Mouse (Mus musculus) limb, embryonic 14.5 days (tissue): Measurements from ENCODE around the gene Spns3. TPM values are rescaled to one million over a fixed set of nuclear protein-coding genes. Genes with fewer than 3 reads are reported as not detected.

Source experiments
- ATAC-seq: fragments of 200-750 bp; cut with Nextera tagmentation; 2 replicates; pipeline ENCODE4 v1.8.0; 2017; ENCODE audit warnings: low read depth, moderate number of reproducible peaks, moderate TSS enrichment; ENCODE audit not compliant: low FRiP score
- DNase-seq: peaks from one replicate; pipeline ENCODE4 v3.0.0-alpha.2; 2015; ENCODE audit warnings: low spot score
- H3K27ac ChIP-seq: fragments of 300-500 bp; sonication (generic); replicated peaks from 2 replicates; pipeline ENCODE4 v1.5.1; 2014; ENCODE audit warnings: low read depth, mild to moderate bottlenecking, low read length, moderate library complexity, mixed read lengths
- H3K27me3 ChIP-seq: fragments of 300-500 bp; sonication (generic); 2 replicates; pipeline ENCODE4 v1.6.1; 2014; ENCODE audit warnings: low read length, mixed read lengths; ENCODE audit not compliant: control insufficient read depth, insufficient read depth
- H3K36me3 ChIP-seq: fragments of 300-500 bp; sonication (generic); 2 replicates; pipeline ENCODE4 v1.6.1; 2014; ENCODE audit warnings: mild to moderate bottlenecking, low read length, moderate library complexity, mixed read lengths; ENCODE audit not compliant: control insufficient read depth, insufficient read depth
- H3K4me1 ChIP-seq: fragments of 300-500 bp; sonication (generic); 2 replicates; pipeline ENCODE4 v1.6.1; 2014; ENCODE audit warnings: antibody characterized with exemption, low read length, mixed read lengths; ENCODE audit not compliant: control insufficient read depth, insufficient read depth
- H3K4me2 ChIP-seq: fragments of 300-500 bp; sonication (generic); replicated peaks from 2 replicates; pipeline ENCODE4 v1.6.1; 2014; ENCODE audit warnings: low read depth, mild to moderate bottlenecking, low read length, moderate library complexity; ENCODE audit not compliant: severe bottlenecking
- H3K4me3 ChIP-seq: fragments of 300-500 bp; sonication (generic); replicated peaks from 2 replicates; pipeline ENCODE4 v1.5.1; 2014; ENCODE audit warnings: low read length
- H3K9ac ChIP-seq: fragments of 300-500 bp; sonication (generic); 2 replicates; pipeline ENCODE4 v1.6.1; 2014; ENCODE audit warnings: mild to moderate bottlenecking, low read depth, low read length, moderate library complexity; ENCODE audit not compliant: severe bottlenecking
- H3K9me3 ChIP-seq: fragments of 300-500 bp; sonication (generic); 2 replicates; pipeline ENCODE4 v1.6.1; 2016; ENCODE audit warnings: low read length; ENCODE audit not compliant: control insufficient read depth
- POLR2A ChIP-seq: fragments of 200-500 bp; IDR thresholded peaks from 2 replicates; pipeline ENCODE4 v1.8.0; 2012; ENCODE audit warnings: inconsistent platforms, mild to moderate bottlenecking, moderate library complexity, borderline replicate concordance; ENCODE audit not compliant: insufficient read depth, insufficient read length; ENCODE audit errors: extremely low read depth
- WGBS: fragments of 180-500 bp; shearing (Covaris S2); extraction: QIAGEN DNeasy Blood & Tissue Kit; methylation state at CpG from one replicate; pipeline ENCODE4 v1.1.7; 2014; 5-methylcytosine and 5-hydroxymethylcytosine counted together
- polyA plus RNA-seq, 2 experiments: library from polyadenylated mRNA; depleted of rRNA in 1 of 2; stranded (reverse) in 1 of 2; unstranded in 1 of 2; fragments of >200 nt; fragmentation: Nextera tagmentation in 1 of 2; extraction: Ambion mirVana in 1 of 2; gene quantifications; 2 replicates each; pipeline versions ENCODE4 v1.2.1 to v1.2.3; 2012 to 2014

Spns3 gene
- polyA plus RNA-seq, 2 experiments: 0.41 to 0.62 TPM

- no peak for TF ChIP-seq POLR2A
- no peaks in the 10 kb centered on the region for H3K9me3 ChIP-seq
- H3K4me1 ChIP-seq: no peaks in the 10 kb centered on the region
- ATAC-seq: no peak
- no peaks in the 10 kb centered on the region for H3K36me3 ChIP-seq
- no peak for DNase-seq
- H3K27ac ChIP-seq: no peak overlapping the region
- H3K4me2 ChIP-seq: no peak overlapping the region
- H3K9ac ChIP-seq: no peak overlapping the region
- 75% methylated on average over 5 of the region's 5 CpGs for WGBS
- H3K27me3 ChIP-seq: no peaks in the 10 kb centered on the region
- no peak overlapping the region for H3K4me3 ChIP-seq
These were observed 81.8 kb downstream of the Spns3 start for GRCm38 (mm10) chr11:72468525-72468924.

DNA sequence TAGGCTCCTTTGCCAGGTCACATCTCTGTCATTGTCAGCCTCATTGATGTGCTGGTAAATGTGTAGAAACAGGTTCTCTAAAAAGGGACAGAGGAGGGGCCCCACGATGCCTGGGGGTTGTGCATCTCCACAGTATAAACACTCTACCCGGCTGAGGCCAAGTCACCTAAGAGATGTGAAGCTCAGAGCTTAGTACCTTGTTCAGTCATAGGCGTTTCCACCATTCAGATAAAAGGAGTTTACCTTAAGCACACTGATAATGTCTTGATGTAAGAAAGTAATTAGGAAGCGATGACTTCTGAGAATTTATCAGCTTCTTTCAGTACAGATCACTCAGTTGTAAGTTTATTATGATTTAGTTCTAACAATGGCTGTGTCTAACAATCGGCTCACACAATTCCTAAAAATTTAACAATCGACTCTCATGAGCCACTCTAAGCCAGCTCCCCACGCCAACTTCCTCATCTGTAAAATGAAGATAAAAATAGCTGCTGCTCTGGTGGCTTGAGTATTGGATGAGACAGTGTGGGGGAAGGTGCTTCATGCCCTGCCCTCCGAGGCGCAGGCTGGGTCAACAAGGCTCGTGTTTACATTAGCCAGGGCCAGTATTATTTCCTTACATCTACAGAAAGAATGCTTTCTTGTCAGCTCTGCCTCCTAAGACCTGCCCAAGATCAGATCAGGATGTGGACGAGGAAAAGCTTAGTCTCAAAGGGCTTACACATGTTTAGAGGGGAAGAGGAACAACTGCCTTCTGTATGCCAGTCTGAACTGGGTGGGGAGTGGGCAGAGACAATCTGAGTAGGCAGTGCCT is 83.4 kb downstream of the Spns3 start:
- H3K9ac ChIP-seq: no peak overlapping the region
- no peak for ATAC-seq
- 51% methylated on average over 11 of the region's 11 CpGs for WGBS

DNA sequence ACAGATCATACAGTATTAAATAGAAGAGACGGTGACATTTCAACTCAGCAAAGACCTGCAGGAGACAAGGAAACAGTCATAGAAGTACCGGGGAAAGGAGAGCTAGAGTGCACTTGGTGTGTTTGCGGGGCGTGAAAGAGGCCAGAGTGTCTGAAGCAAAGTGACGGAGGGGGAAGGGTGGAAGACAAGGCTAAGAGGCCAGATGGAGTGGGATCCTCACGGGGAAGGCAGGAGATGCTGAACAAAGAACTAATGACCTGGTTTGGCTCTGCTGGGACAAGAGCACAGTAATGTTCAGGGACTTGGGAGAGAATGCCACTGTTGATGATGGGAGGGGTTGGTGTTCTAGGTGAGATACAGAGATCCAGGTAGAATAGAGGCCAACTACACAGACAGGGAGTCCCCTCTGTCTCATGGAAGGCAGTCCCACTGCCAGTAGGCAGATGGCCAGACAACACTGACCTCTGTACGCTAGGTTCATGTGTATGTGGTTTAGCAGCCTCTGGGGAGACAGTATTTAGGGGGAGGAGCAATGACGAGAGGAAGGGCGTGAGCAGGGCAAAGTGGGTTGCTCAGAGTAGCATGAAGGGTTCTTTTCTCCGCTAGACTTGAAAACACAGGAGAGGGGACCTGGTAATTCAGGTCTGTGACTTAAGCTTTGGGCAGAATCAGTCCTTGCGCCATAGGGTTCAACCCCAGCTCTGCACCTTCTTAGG is 84.2 kb downstream of the Spns3 start:
- Histone ChIP-seq H3K27me3 (no peaks in the 10 kb centered on the region), H3K4me3 (no peak overlapping the region), H3K9ac (no peak overlapping the region), H3K4me2 (no peak overlapping the region), H3K9me3 (no peaks in the 10 kb centered on the region), H3K4me1 (no peaks in the 10 kb centered on the region), H3K27ac (no peak overlapping the region), H3K36me3 (no peaks in the 10 kb centered on the region)
- no peak for TF ChIP-seq POLR2A
- no peak for ATAC-seq
- WGBS: 68% methylated on average over 11 of the region's 11 CpGs
- no peak for DNase-seq

More for the DNA sequence above, 83.4 kb downstream of the Spns3 start:
- no peak for TF ChIP-seq POLR2A
- Histone ChIP-seq H3K9me3 (no peaks in the 10 kb centered on the region), H3K27ac (no peak overlapping the region), H3K4me2 (no peak overlapping the region), H3K4me1 (no peaks in the 10 kb centered on the region), H3K4me3 (no peak overlapping the region), H3K36me3 (no peaks in the 10 kb centered on the region), H3K27me3 (no peaks in the 10 kb centered on the region)
- DNase-seq: no peak

DNA sequence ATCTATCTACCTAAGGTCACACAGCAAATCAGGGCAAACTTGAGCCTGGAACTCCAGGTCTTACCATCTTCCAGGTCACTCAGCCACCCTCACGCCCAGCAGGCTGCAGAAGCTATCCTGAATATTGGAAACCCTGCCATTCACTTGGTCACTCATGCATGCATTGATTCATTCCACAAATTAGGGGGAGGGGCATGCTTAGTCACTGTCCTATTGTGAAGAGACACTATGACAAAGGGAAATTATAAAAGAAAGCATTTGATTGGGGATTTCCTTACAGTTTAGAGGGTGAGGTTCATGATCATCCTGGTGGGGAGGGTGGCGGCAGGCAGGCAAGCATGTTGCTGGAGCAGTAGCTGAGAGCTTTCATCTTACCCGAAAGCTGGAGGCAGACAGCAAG is 85.5 kb downstream of the Spns3 start:
- no peak for TF ChIP-seq POLR2A
- no peaks in the 10 kb centered on the region for H3K4me1 ChIP-seq
- no peak overlapping the region for H3K4me2 ChIP-seq
- no peak overlapping the region for H3K27ac ChIP-seq
- no peak overlapping the region for H3K9ac ChIP-seq
- 75% methylated on average over 3 of the region's 3 CpGs for WGBS
- DNase-seq: no peak
- H3K27me3 ChIP-seq: no peaks in the 10 kb centered on the region
- no peaks in the 10 kb centered on the region for H3K36me3 ChIP-seq
- no peaks in the 10 kb centered on the region for H3K9me3 ChIP-seq
- no peak for ATAC-seq
- no peak overlapping the region for H3K4me3 ChIP-seq

DNA sequence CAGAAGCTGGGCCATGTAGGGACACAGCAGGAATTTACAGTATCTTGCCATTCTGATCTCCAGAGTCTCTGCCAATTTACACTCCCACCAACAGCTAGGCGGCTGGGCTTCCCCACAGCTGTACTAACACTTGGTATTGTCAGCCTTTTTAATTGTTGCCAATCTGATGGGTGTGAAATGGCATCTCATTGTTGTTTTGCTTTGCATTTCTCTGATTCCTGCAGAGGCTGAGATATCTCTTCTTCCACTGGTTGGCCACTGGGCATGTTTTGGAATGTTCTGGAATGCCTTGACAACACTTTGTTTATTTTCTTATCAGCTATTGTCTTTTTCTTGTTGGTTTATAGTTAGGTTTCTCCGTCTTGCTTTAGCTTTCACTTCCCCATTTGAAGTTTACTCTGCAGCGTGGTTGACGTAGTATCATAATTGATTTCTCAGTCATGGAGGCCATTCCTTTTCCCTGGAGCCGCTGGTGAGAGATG is 88.8 kb downstream of the Spns3 start:
- H3K27ac ChIP-seq: no peak overlapping the region
- H3K36me3 ChIP-seq: no peaks in the 10 kb centered on the region
- no peaks in the 10 kb centered on the region for H3K27me3 ChIP-seq
- H3K9ac ChIP-seq: no peak overlapping the region
- DNase-seq (no peak), ATAC-seq (no peak)
- H3K4me3 ChIP-seq: no peak overlapping the region
- WGBS: 67% methylated on average over 5 of the region's 5 CpGs
- no peak overlapping the region for H3K4me2 ChIP-seq
- H3K9me3 ChIP-seq: no peaks in the 10 kb centered on the region
- H3K4me1 ChIP-seq: no peaks in the 10 kb centered on the region
- no peak for TF ChIP-seq POLR2A
